Mouse (Mus musculus) liver, embryonic 11.5 days (tissue): ENCODE results near the gene Fdx1l. TPM values are rescaled to one million over a fixed set of nuclear protein-coding genes. Genes with fewer than 3 reads are reported as not detected.
A peak's percentile ranks its signal among the peaks of the same experiment; 100 is the strongest.

ENCODE experiments used
- ATAC-seq: fragments of 200-750 bp; cut with Nextera tagmentation; replicated peaks from 2 replicates; pipeline ENCODE4 v1.8.0; 2017; ENCODE audit warnings: moderate number of reproducible peaks, mild to moderate bottlenecking, moderate TSS enrichment, moderate library complexity; ENCODE audit not compliant: low FRiP score
- DNase-seq: peaks from one replicate; pipeline ENCODE4 v3.0.0-alpha.2; 2017; ENCODE audit warnings: low spot score
- H3K27ac ChIP-seq: fragments of 300-500 bp; sonication (generic); 2 replicates; pipeline ENCODE4 v1.5.1; 2014; ENCODE audit warnings: mild to moderate bottlenecking, low read depth, low read length, control low read depth
- H3K27me3 ChIP-seq: fragments of 300-500 bp; sonication (generic); replicated peaks from 2 replicates; pipeline ENCODE4 v1.6.1; 2014; ENCODE audit warnings: low read length, mixed read lengths; ENCODE audit not compliant: control insufficient read depth, insufficient read depth
- H3K36me3 ChIP-seq: fragments of 300-500 bp; sonication (generic); 2 replicates; pipeline ENCODE4 v1.6.1; 2014; ENCODE audit warnings: mild to moderate bottlenecking, low read length, moderate library complexity, mixed read lengths; ENCODE audit not compliant: control insufficient read depth, insufficient read depth
- H3K4me1 ChIP-seq: fragments of 300-500 bp; sonication (generic); replicated peaks from 2 replicates; pipeline ENCODE4 v1.6.1; 2014; ENCODE audit warnings: low read length, mixed read lengths; ENCODE audit not compliant: control insufficient read depth, insufficient read depth
- H3K4me2 ChIP-seq: fragments of 300-500 bp; sonication (generic); 2 replicates; pipeline ENCODE4 v1.6.1; 2014; ENCODE audit warnings: mild to moderate bottlenecking, control low read depth, moderate library complexity
- H3K4me3 ChIP-seq: fragments of 300-500 bp; sonication (generic); 2 replicates; pipeline ENCODE4 v1.5.1; 2014; ENCODE audit warnings: low read depth, low read length, control low read depth
- H3K9ac ChIP-seq: fragments of 300-500 bp; sonication (generic); 2 replicates; pipeline ENCODE4 v1.6.1; 2014; ENCODE audit warnings: low read depth, low read length, control low read depth
- H3K9me3 ChIP-seq: fragments of 300-500 bp; sonication (generic); 2 replicates; pipeline ENCODE4 v1.6.1; 2016; ENCODE audit warnings: low read length, inconsistent platforms, mixed read lengths; ENCODE audit not compliant: control insufficient read depth
- WGBS: fragments of 180-500 bp; shearing (Covaris S2); extraction: QIAGEN DNeasy Blood & Tissue Kit; methylation state at CpG from one replicate; pipeline ENCODE4 v1.1.7; 2014; 5-methylcytosine and 5-hydroxymethylcytosine counted together
- polyA plus RNA-seq: library from polyadenylated mRNA; unstranded; fragments of >200 nt; fragmentation: Nextera tagmentation; extraction: Ambion mirVana; gene quantifications from 2 replicates; pipeline ENCODE4 v1.2.1, GENCODE M21; 2014

Fdx1l gene
- 74.9 and 75.1 TPM in 2 replicates for polyA plus RNA-seq

DNA sequence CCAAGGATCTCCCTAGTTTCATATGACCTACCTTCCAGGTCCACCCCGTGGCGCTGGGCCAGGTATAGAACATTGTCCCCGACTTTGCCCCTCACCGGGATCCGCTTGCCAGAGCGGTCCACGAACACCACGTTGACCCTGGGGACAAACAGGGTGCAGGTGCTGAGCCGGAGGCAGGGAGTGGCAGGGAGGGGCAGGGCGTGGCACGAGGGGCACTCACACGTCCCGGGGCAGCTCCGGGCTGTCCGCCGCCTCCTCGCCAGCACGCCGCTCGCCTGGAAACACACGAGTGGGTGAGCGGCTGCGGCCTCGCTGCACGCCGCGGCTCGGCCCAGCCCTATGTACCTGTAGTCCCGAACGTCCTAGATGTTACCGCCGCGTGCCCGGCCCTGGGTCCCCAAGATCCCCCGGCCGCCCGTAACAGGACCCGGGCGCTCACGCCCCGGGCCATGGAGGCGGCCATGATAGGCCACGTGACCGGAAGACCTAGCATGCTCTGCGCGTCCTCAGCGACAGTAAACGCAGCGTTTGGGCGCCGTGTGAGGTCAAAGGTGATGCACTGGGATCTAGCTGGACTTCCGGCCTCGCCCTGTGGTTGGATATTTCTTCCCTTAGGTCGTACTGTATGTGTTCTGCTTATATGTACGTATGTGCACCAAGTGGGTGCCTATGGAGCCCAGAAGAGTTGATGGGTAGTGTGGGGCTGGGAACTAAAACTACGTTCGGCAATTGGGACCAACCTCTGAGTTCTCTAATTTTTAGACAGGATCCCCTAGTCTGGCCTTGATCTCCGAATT is at the start of gene Fdx1l, which contains the start of gene Gm49373:
Gene Fdx1l (minus strand): TSS at position 571 of the 797 bp plus-strand sequence.
Gene Gm49373 (minus strand): TSS at position 53 of the 797 bp plus-strand sequence.
- Histone ChIP-seq H3K4me2 (peak within 1 kb of the TSS; percentile 65), H3K27me3 (no peaks in the 10 kb centered on the region), H3K9ac (peak within 1 kb of the TSS; percentile 93), H3K4me1 (peaks cover 10% of the 10 kb centered on the region; the same call in 1 of the 2 replicates), H3K9me3 (no peaks in the 10 kb centered on the region), H3K4me3 (peak within 1 kb of the TSS; percentile 85), H3K27ac (peak within 1 kb of the TSS; percentile 70), H3K36me3 (peaks cover 40% of the 10 kb centered on the region)
- peak; percentile 88 for DNase-seq
- WGBS, result 2% methylated on average over 57 of the region's 58 CpGs
- peak; percentile 91 for ATAC-seq

DNA sequence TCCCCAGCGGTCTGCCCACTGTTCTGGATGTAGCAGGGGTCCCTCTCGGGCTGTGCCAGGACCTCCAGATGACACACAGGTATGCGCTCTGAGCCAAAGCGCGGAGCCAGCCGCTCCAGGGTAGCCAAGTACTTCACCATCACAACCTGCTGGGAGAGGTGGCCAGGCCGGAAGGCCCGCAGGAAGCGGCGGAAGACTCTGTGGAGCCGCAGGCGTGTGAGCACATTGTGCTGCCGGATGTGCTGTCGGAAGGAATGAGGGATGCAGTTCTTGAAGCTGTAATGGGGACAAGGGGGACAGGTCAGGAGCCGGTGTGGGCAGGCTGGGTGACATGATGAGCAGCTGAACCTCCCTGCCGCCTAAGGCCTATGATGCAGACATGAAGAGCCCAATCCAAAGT is 48.1 kb upstream of the Fdx1l start:
- H3K4me3 ChIP-seq, result no peak overlapping the region
- peaks cover 8% of the 10 kb centered on the region; the same call in 1 of the 2 replicates for H3K36me3 ChIP-seq
- no peak overlapping the region for H3K9ac ChIP-seq
- no peak for ATAC-seq
- H3K9me3 ChIP-seq, result no peaks in the 10 kb centered on the region
- no peaks in the 10 kb centered on the region for H3K4me1 ChIP-seq
- DNase-seq, result no peak
- no peak overlapping the region for H3K27ac ChIP-seq
- H3K4me2 ChIP-seq, result no peak overlapping the region
- H3K27me3 ChIP-seq, result no peaks in the 10 kb centered on the region
- 82% methylated on average over 16 of the region's 16 CpGs for WGBS

GRCm38 (mm10) chr9:21117073-21117472 is 43.7 kb upstream of the Fdx1l start:
- 77% methylated on average over 6 of the region's 6 CpGs for WGBS
- H3K9me3 ChIP-seq, result no peaks in the 10 kb centered on the region
- 0 out of 2 replicates have a peak, but pooled peaks cover 3% of the 10 kb centered on the region for H3K36me3 ChIP-seq
- H3K4me1 ChIP-seq, result no peaks in the 10 kb centered on the region; the same call in 1 of the 2 replicates
- H3K27ac ChIP-seq, result no peak overlapping the region
- no peaks in the 10 kb centered on the region for H3K27me3 ChIP-seq
- H3K4me3 ChIP-seq, result no peak overlapping the region
- no peak for ATAC-seq
- no peak overlapping the region for H3K9ac ChIP-seq
- no peak overlapping the region for H3K4me2 ChIP-seq
- DNase-seq, result no peak

GRCm38 (mm10) chr9:21115105-21115504 is 41.7 kb upstream of the Fdx1l start:
- no peaks in the 10 kb centered on the region for H3K36me3 ChIP-seq
- H3K4me2 ChIP-seq, result no peak overlapping the region
- H3K27me3 ChIP-seq, result no peaks in the 10 kb centered on the region
- no peak for DNase-seq
- no peak overlapping the region for H3K4me3 ChIP-seq
- no peak overlapping the region for H3K27ac ChIP-seq
- no peak for ATAC-seq
- H3K9ac ChIP-seq, result no peak overlapping the region
- peaks cover 2% of the 10 kb centered on the region; the same call in 1 of the 2 replicates for H3K4me1 ChIP-seq
- H3K9me3 ChIP-seq, result no peaks in the 10 kb centered on the region
- 90% methylated on average over 8 of the region's 8 CpGs for WGBS

GRCm38 (mm10) chr9:21114190-21114589 is 40.8 kb upstream of the Fdx1l start:
- Histone ChIP-seq H3K9ac (no peak overlapping the region), H3K27me3 (no peaks in the 10 kb centered on the region), H3K4me2 (no peak overlapping the region), H3K4me3 (no peak overlapping the region), H3K27ac (no peak overlapping the region), H3K4me1 (peaks cover 2% of the 10 kb centered on the region; the same call in 1 of the 2 replicates), H3K36me3 (no peaks in the 10 kb centered on the region), H3K9me3 (no peaks in the 10 kb centered on the region)
- ATAC-seq, result no peak
- WGBS, result 86% methylated on average over 7 of the region's 7 CpGs
- DNase-seq, result no peak

DNA sequence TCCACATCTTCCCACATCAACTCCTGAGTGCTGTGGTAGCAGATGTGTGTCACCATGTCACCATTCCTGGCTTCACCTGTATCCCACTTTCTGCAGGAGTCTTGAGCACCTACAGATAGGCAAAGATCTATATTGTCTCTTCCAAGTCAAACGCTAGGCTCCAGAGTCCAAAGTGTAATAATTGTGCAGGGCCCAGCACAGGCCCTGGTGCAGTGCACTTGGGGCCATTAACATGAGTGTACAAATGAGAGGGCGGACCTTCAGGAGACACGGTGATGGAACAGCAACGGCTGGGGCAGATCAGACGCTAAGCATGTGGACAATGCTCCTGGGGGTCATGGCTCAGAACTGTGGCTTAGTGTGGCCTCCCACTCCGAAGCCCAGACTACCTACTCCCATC is 40.3 kb upstream of the Fdx1l start:
- Histone ChIP-seq H3K27ac (no peak overlapping the region), H3K4me1 (peaks cover 2% of the 10 kb centered on the region; the same call in 1 of the 2 replicates), H3K4me3 (no peak overlapping the region), H3K9me3 (no peaks in the 10 kb centered on the region), H3K9ac (no peak overlapping the region), H3K27me3 (no peaks in the 10 kb centered on the region), H3K36me3 (no peaks in the 10 kb centered on the region), H3K4me2 (no peak overlapping the region)
- no peak for ATAC-seq
- WGBS, result 88% methylated on average over 6 of the region's 6 CpGs
- DNase-seq, result no peak

GRCm38 (mm10) chr9:21107607-21108237 is 34.3 kb upstream of the Fdx1l start:
- H3K27me3 ChIP-seq, result no peaks in the 10 kb centered on the region

GRCm38 (mm10) chr9:21105760-21106564 is 32.5 kb upstream of the Fdx1l start:
- H3K4me3 ChIP-seq, result no peak overlapping the region
- peaks cover 22% of the 10 kb centered on the region for H3K4me1 ChIP-seq
- H3K9ac ChIP-seq, result no peak overlapping the region
- peak overlapping the region; percentile 62 for H3K27ac ChIP-seq
- no peak for DNase-seq
- no peaks in the 10 kb centered on the region for H3K9me3 ChIP-seq
- H3K36me3 ChIP-seq, result no peaks in the 10 kb centered on the region
- no peaks in the 10 kb centered on the region for H3K27me3 ChIP-seq
- 54% methylated on average over 5 of the region's 5 CpGs for WGBS
- H3K4me2 ChIP-seq, result no peak overlapping the region
- ATAC-seq, result peak; percentile 76

More at GRCm38 (mm10) chr9:21107607-21108237, 34.3 kb upstream of the Fdx1l start:
- ATAC-seq (no peak; the same call in 1 of the 2 replicates), DNase-seq (no peak)
- H3K9me3 ChIP-seq, result no peaks in the 10 kb centered on the region
- H3K9ac ChIP-seq, result no peak overlapping the region
- 53% methylated on average over 23 of the region's 23 CpGs for WGBS
- no peak overlapping the region for H3K27ac ChIP-seq
- peaks cover 24% of the 10 kb centered on the region for H3K4me1 ChIP-seq
- no peak overlapping the region for H3K4me2 ChIP-seq
- no peaks in the 10 kb centered on the region for H3K36me3 ChIP-seq
- no peak overlapping the region for H3K4me3 ChIP-seq
